Mouse (Mus musculus) right cerebral cortex, postnatal 10 days (tissue): ENCODE results near the gene Adamts20.
"Not testable (repeated sequence)": the region's sequence is repeated elsewhere in the genome, so short reads cannot be mapped to it uniquely, and the experiment has no call there.

ENCODE experiments used
- DNase-seq, 2 experiments: peaks; one replicate each; pipeline ENCODE4 v3.0.0; 2021; ENCODE audit warnings: low spot score in 2 of 2

Adamts20 gene

DNA sequence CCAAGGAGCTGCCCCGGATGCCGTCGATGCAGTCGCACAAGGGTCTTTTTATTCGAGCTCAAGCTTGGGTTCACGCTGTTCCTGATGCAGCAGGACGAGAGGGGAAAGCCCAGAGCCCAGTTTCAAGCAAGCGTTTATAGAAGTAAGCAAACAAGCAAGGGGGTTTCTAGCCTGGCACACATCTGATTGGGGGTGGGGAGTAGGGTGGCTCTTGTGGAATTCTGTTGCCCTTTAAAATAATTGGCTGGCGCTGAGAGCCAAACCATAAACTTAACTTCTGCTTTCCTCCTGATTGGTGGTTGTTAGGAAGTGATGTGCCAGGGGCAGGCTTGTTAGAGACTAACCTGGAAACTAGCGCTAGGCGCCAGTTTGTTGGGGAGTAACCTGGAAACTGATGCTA is at the start of gene Adamts20:
TSS of gene Adamts20 (minus strand) at position 101 of the 400 bp plus-strand sequence.
- no peak for DNase-seq

DNA sequence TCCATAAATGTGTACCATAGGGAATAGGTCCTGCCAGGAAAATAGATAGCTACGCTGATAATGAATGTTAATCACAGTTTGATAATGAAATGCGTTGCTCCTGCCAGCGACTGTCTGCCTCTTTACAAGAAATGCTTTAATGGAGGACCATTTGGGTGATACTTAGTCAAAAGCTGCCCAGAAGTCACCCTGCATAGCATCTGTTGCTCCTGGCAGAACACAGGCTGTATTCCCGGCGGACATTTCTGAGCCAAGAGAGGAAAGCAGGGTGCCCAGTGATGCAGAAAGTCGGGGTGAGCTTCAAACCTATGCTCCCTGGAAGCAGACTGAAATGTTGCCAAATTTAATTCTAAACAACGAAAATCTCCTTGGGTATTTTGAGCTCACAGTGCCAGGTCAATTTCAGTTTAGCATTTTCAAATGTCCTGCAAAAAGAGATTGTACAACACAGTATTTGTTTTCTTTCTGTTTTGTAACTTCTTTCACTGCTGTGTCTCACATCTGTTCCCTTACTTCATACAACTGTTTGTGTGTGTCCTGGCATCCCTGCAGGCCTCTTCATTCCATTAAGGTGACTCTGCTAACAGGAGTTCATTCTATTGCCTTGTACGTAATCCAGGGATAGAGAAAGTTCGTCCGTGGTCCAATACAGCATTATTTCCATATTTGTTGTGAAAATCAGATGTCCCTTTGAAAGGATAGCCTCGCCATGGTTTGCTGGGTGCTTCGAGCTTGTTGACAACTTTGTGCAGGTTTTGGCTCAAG is 38.4 kb upstream of the Adamts20 start:
- no peak for DNase-seq

DNA sequence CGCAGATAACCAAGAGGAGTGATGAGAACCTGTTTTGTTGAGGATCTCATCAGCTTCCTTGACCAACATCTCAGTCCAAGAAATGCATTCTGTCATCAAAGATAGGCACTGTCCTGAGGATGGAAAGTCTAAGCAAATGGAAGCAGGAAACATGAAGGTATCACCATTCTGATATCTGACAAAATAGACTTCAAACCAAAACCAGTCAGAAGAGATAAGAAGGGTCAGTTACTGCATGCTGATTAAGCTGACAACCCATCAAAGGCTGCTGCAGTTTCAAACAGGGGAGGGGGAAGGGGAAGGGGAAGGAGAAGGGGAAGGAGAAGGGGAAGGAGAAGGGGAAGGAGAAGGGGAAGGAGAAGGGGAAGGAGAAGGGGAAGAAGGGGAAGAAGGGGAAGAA is 34.0 kb upstream of the Adamts20 start:
- DNase-seq = no peak

DNA sequence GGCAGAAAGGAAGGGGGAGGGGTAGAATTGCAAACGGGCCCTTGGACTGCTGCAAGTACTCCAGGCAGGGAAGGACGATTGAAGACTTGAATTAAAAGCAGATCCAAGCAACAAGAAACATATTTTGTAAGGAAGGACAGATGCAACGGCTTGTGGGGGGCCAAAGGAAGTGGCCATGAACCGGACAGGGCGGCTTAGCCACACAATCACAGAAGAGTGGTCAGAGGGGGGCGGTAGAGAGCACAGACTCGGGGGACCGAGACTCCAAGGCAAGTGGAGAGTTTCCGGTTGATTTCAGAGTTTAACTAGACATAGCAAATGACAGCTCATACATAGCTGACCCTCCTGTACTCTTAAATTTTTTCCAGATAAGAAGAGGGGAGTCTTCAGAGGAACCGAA is 30.7 kb upstream of the Adamts20 start:
- DNase-seq = no peak

DNA sequence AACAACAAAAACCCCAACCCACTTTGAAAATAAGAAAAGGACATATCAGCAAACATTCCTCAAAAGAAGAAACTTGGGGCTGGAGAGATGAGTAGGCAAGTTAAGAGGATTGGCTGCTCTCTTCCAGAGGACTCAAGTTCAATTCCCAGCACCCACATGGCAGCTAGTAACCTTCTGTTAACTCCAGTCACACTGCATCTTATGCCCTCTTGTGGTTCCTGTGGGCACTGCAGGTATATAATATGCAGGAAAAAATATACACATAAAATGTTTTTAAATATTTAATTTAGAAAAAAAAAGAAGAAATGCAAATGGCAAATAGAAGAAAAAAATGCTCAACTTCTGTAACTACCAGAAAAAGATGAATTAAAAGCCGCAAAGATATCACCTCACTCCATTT is 29.2 kb upstream of the Adamts20 start:
- DNase-seq = no peak

DNA sequence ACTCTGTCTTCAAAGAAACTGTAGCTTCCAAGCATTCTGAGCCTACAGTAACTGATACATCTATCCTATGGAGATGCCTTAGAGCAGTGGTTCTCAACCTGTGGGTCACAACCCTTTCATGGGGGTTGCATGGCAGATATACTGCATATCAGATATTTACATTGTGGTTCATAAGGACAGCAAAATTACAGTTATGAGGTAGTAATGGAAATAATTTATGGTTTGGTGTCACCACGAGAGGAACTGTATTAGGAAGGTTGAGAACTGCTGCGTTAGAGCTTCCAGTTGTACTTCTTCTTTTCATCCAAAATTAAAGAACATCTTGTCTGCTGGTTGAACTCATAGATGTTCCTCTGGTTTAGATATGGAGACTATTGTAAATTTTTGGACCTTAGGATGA is 24.2 kb upstream of the Adamts20 start:
- no peak for DNase-seq

DNA sequence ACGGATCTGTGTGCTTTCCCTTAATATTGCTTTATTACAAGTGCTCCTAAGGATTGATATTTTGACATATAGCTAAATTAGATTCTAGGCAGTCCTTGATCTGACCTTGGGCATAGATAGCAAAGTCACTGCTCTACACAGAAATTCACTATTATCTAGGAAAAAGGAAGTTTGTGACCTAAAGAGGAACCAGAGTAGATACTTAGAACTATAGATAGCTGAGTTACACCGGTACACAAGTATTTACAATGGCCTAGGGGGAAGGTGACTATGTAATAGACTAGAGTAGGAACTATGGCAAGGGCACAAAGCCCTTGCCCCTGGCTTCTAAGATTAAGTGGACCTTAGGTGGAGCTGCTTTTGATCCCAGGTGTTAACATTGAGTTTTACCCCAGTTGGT is 22.8 kb upstream of the Adamts20 start:
- DNase-seq = not testable (repeated sequence)

DNA sequence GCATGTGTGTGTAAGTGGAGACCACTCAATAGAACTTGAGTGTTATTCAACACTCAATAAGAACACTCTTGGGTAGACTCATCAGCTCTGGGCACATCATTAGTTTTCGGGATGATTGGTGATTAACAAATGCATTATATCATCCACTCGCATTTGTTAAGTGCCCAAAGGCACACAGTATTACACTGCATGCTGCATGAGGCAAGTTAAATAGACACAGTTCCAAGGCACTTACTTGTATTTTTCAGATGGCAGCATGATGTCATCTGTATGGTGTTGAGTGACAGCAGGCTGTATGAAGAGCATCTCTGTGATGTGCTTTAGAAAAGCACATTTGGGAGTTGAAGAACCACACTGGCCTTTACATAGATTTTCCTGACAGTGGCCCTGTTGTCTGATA is 17.3 kb upstream of the Adamts20 start:
- no peak for DNase-seq

DNA sequence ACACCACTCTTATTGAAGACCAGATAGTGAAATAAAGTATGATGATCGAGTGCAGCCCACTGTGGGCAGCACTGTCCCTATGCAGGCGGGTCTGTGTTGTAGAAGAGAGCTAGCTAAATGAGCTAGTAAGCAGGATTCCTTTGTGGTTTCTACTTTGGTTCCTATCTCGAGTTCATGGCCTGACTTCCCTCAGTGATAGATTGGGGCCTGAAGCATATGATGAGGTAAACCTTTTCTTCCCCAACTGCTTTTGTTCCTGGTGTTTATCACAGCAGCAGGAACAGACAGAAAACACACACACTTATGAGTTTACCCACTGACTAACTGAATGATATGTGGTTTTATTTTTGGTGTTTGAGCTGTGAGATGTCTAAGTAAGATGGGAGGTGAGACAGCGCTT is 15.6 kb upstream of the Adamts20 start:
- DNase-seq = no peak

DNA sequence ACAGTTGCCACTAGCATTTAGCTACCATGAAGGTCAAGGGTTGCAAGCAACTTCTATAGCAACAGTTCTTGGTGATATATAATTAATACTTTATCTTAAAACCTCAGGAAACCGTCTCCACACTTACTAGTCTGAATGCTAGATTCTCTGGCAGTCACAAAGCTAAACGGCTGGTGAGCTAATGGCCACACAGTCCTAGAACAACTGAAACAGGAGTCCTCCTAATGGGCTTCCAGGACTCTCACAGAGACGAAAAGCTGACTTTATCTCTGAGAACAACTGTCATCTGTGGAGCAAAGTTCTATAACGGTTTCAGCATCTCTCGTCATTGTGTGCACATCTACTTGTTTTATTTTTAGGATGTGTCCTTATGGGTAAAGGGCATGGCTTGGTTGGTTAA is 15.0 kb upstream of the Adamts20 start:
- DNase-seq = no peak

DNA sequence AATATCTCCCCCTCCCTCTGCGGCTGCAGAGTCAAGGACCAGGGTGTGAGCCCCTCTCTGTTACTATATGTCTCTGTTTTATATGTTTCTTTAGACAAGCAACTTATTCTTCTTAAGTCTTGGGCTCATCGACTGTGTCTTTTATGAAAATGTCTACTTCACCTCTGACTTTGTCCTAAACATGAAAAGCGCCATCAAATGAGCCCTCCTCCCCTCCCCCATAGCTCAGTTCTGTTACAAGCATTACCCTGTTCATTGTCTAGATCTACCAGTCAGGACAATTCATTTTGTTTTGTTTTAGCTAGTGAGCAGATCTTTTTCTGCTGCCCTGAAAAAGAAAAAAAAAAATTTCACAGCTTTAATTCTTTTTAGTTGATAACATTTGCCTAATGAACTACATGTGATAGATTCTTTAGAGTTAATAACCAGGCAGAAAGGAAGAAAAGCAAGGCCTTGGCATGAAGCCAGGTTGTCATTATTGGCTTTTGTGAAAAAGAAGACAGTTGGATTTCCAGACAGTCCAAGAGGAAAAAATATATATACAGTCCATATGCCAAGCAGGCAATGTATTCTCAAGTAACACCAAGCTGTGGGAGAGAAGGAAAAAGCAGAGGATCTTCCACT is 14.4 kb upstream of the Adamts20 start:
- peak; percentile 33 to 36 for DNase-seq

DNA sequence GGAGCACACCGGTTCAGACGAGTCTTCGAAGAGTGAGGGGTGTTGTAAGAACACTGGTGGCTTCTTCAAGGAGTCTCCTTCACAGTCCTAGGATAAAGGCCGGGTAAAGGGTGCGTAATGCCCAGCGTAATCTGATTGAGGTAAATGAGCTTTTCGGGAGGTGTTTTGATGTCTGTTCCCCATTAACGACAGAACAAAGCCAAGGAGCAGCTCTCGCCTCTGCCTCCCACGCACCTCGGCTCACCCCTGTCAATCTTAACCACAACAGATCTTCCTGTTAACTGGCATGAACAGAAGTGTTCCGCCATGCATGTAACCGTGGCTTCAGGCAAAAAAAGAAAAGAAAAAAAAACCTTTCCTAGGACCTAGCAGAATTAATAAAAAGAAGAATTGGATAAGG is 13.5 kb upstream of the Adamts20 start:
- DNase-seq = no peak

DNA sequence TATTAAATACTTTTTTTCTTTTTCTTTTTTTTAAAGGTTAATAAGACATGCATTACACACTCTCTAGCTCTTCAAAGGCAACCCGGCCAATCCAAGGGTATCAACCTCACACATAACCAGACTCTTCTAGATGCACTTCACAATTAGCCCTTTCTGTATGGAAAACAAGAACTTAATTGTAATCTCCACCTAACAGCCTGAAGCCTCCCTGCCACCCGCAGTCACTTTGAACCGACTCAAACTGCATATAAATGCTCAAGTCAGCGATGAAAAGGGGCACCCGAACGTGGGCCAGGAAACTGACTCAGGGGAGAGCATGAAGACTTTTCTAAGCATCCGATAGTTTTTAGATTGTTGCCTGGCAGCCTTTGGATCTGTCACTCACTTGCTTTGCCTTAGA is 12.1 kb upstream of the Adamts20 start:
- peak in 1 of 2 experiments; percentile 24 for DNase-seq

DNA sequence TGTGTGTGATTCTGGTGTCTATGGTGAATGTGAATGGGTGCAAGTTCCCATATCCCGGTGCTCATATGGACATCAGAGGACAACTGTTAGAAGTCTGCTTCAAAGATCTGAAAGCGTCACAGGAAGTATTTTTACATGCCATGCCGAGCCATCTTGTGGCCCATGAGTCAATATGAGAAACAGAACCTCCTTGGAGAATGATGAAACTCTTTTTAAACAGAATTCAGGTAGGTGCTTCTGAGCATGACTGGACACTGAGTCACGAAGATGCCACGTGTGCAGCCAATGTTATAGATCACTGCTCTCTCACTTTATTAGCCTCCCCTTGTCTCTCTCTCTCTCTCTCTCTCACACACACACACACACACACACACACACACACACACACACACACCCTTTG is 10.8 kb upstream of the Adamts20 start:
- no peak for DNase-seq

DNA sequence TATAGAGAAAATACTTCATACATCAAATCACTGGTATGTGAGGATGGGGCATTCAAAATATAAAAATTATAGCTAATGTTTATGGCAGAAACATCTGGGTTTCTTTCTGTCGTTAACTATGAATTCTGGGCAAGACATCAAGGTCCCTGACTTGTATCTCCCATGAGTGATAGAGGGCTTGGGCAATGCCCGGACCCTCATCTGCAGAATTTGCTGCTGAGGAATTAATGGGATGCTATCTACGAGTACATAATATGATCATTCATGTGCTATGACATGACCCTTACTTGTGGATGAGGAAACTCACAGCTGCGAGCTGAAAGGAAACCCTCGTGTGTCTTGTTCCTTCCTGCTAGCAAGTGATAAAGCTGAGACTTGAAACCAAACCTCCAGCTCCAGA is 5.1 kb upstream of the Adamts20 start:
- no peak for DNase-seq

DNA sequence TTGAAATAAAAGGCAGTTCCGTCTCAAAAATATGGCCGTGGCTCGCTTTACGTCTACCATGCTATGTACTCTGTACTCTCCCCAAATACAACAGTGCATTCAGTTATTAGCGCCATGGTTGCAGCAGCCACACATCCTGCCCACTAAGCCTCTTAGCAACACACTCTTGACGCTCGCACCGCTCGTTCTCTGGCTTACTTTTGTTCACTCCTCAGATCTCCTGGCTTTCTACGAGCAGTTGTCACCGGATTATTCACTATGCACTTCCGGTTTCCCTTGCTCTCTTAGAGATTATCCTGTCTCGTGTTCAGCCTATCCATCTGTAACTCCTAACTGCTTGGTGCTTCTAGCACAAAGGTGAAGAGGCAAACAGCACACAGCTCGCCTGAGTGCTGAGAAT is 337 bp downstream of the Adamts20 start:
- no peak for DNase-seq

DNA sequence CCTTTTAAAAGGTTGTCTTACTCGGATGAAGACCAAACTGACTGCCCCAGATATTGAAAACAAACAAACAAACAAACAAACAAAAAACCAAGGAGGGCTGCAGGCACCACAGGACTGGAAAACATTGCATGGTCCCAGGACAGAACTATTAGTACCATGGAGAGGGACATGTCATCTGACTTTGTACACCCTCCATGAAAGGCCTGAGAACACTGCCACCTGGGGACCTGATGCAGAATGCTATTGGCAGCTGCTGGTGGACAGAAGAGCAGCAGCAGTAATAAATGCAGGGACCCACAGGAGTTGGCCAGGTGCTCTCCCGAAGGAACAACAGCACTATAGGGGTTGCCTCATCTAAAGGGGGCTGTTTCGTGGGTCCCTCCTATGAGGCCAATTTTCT is 2.0 kb downstream of the Adamts20 start:
- DNase-seq = no peak

DNA sequence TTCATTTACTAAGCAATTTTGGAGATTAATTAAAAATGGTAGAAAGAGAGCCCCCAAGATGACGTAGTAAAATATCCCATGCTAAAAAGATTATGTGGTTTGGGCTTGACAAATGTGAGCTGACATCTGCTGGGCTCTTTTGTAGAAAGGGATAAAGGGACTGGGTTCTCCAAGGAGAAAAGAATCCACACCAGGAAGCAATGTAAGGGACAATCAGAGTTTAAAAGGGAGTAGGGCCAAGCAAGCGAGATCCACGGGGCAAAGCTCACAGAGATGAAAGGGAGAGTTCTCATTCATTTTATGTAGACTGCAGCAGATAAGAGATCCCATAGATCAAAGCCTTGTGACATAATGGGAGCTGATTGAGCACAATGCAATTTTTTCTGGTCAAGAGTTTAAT is 3.0 kb downstream of the Adamts20 start:
- no peak for DNase-seq

DNA sequence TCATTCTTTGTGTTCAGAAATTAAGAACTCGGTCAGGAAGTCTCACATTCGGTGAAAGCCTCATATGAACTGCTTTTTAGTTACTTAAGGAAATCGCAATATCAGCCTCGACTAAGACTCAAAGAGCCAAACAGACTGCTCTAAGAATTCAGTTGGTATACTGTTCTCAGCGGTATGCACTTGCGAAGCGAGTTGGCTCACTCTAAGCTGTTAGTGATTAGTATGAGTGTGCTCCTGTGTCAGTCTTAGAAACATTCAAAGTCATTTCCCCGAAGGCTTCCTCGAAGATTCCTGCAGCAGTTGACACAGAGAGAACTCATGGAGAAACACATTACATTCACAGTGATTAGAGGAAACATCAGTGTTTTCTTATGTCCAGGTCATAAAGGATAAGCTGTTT is 4.1 kb downstream of the Adamts20 start:
- no peak for DNase-seq

DNA sequence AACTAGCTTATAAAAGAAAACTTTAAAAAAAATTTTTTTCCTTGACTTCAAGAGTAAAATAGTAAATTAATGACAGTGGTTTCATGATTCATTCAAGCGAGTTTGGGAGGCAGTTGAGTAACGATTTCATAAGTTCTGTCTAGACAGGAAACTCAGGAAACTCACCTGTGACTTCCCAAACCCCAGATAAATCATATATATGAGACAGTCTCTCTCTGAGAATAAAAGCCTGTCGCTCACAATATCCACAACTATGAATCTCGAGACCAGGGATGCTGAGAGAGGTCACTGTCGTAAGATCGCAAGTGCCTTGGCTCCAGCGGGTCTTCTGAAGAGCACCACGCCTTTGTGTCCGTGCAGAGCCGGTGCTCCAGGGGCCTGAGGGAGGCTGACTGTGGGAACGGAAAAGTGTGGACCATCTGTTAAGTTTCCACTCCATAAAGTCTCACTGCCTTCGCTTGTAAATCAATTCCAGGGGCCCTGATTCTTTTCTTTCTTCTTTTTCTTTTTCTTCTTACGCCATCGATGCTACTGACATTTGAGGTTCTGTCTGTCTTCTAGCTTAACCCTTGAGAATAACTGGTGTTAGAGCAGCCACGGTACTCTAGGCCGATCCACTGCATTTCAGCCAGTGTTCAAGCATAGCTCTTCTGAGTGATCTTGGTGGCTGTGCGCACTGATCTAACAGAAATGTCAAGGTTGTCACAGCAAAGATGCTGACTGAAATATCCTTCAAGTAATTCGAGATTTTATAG is 7.4 kb downstream of the Adamts20 start:
- DNase-seq = no peak

DNA sequence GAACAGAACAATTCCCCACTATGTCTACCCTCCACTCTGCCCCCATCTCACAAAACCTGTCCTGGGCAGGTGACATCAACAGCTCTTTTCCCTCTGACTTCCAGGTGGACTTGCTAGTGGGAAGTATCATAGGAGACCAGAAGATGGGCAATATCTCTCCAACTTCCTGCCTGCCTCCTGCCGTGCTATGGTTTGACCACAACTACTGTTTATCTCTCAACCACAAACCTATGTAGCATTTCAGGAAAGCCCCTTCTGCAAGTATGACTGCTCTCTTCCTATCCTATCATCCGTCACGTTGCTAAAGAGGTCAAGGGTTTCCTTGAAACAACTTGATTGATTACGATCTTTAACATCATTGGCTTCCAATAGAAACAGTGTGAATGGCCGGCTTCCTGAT is 12.4 kb downstream of the Adamts20 start:
- no peak for DNase-seq

DNA sequence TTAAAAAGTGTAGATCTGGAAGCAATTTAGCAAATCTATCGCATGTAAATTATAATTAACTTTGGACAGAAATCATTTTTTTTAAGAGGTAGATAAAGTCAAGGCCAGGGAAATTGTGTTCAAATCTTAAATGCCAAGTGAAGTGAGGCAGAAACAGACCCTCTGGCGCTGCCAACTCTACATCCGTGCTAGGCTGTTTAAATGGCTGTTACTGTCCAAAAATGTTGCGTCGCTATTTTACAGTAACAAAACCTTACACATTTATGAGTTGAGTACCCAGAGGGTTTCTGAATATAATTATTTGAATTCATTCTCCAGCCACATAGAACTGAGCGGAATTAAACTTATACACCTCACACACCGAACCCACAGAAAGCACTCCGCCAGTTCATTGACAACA is 13.6 kb downstream of the Adamts20 start:
- DNase-seq = no peak
